Mouse (Mus musculus) kidney, embryonic 15.5 days (tissue): ENCODE measurements at regions not wholly inside any gene's neighbourhood (a gene's known extent, or its start where the extent isn't known, plus 50 kb on each side); places are given as distances from the start of the nearest gene placed in this dataset.

Experiments
- ATAC-seq: fragments of 200-750 bp; cut with Nextera tagmentation; replicated peaks from 2 replicates; pipeline ENCODE4 v1.8.0; 2017; ENCODE audit warnings: moderate TSS enrichment; ENCODE audit not compliant: low FRiP score
- H3K27ac ChIP-seq: fragments of 300-500 bp; sonication (generic); 2 replicates; pipeline ENCODE4 v1.5.1; 2015; ENCODE audit warnings: mild to moderate bottlenecking, inconsistent platforms
- H3K27me3 ChIP-seq: fragments of 300-500 bp; sonication (generic); 2 replicates; pipeline ENCODE4 v1.6.1; 2015; ENCODE audit warnings: inconsistent platforms
- H3K36me3 ChIP-seq: fragments of 300-500 bp; sonication (generic); 2 replicates; pipeline ENCODE4 v1.6.1; 2015; ENCODE audit warnings: inconsistent platforms
- H3K4me1 ChIP-seq: fragments of 300-500 bp; sonication (generic); 2 replicates; pipeline ENCODE4 v1.6.1; 2015; ENCODE audit warnings: inconsistent platforms
- H3K4me2 ChIP-seq: fragments of 300-500 bp; sonication (generic); 2 replicates; pipeline ENCODE4 v1.6.1; 2015; ENCODE audit warnings: moderate library complexity, mild to moderate bottlenecking, inconsistent platforms
- H3K4me3 ChIP-seq: fragments of 300-500 bp; sonication (generic); replicated peaks from 2 replicates; pipeline ENCODE4 v1.5.1; 2015; ENCODE audit warnings: mild to moderate bottlenecking, inconsistent platforms
- H3K9ac ChIP-seq: fragments of 300-500 bp; sonication (generic); 2 replicates; pipeline ENCODE4 v1.6.1; 2015; ENCODE audit warnings: mild to moderate bottlenecking, inconsistent platforms
- H3K9me3 ChIP-seq: fragments of 300-500 bp; sonication (generic); replicated peaks from 2 replicates; pipeline ENCODE4 v1.6.1; 2016; ENCODE audit warnings: inconsistent platforms
- WGBS: fragments of 180-500 bp; shearing (Covaris S2); methylation state at CpG from one replicate; pipeline ENCODE4 v1.1.7; 2015; ENCODE audit warnings: mixed read lengths; 5-methylcytosine and 5-hydroxymethylcytosine counted together

DNA sequence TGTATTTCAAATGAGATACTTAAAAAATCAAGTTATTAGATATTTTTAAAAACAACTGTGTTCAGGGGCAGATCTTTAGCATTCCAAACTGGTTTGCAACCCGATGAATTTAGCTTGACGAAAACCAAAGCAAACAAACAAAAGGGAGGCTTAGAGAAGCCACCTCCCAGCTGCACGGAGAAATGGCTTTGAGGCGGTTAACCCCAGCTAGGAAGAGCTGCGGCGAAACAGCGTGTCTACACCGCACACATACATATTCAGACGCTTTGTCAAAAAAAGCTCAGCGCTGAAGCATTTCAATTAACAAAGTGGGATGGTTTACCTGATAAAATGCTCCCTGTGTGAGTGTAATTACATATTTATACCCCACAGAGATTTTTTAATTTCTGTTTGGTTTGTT is 123.0 kb upstream of the Ap5m1 start:
- ATAC-seq, result no peak
- H3K4me1 ChIP-seq, result no peaks in the 10 kb centered on the region
- no peaks in the 10 kb centered on the region for H3K27me3 ChIP-seq
- no peak overlapping the region for H3K27ac ChIP-seq
- no peaks in the 10 kb centered on the region for H3K9me3 ChIP-seq
- no peak overlapping the region for H3K4me3 ChIP-seq
- H3K36me3 ChIP-seq, result no peaks in the 10 kb centered on the region
- 73% methylated on average over 10 of the region's 10 CpGs for WGBS
- H3K4me2 ChIP-seq, result no peak overlapping the region
- no peak overlapping the region for H3K9ac ChIP-seq

DNA sequence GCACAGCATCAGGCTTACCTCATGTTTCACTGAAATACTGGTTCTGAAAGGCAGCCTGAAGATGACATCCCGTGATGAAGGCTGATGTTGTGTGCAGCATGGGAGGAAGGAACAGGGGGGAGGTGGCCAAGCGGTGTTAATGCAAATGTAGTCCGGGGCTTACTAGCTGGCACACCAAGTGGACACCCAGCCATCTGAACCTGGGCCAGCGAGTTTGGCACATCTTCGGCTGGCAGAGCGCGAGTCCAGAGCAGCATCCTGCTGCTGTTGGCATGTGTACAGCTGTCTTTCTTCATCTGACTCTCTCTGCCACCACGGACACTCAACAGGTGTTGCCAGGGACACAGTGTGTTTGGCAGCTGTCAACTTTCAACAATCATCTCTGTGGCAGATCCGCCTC is 135.0 kb upstream of the Ap5m1 start:
- Histone ChIP-seq H3K4me1 (no peaks in the 10 kb centered on the region), H3K9ac (no peak overlapping the region), H3K27ac (no peak overlapping the region), H3K9me3 (no peaks in the 10 kb centered on the region), H3K4me2 (no peak overlapping the region), H3K36me3 (no peaks in the 10 kb centered on the region), H3K27me3 (no peaks in the 10 kb centered on the region), H3K4me3 (no peak overlapping the region)
- ATAC-seq, result no peak
- WGBS, result 84% methylated on average over 9 of the region's 9 CpGs

DNA sequence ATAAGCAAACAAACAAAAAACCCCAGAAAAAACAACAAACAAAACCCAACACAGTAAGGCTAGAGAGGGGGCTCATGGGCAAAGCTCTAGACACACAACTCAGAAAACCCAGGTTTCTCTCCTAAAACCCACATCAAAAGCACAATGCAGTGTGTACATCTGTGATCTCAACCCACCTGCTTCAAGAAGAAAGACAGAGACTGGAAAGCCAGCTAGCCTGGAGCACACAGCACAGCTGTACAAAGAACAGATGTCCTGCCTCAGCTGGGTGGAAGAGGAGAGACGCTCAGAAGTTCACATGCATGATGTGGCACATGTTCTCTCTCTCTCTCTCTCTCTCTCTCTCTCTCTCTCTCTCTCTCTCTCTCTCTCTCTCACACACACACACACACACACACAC is 140.0 kb upstream of the Ap5m1 start:
- no peak overlapping the region for H3K27ac ChIP-seq
- H3K27me3 ChIP-seq, result no peaks in the 10 kb centered on the region
- no peak for ATAC-seq
- H3K4me1 ChIP-seq, result no peaks in the 10 kb centered on the region
- no peak overlapping the region for H3K4me3 ChIP-seq
- no peak overlapping the region for H3K9ac ChIP-seq
- WGBS, result 53% methylated on average over 1 of the region's 1 CpGs
- no peak overlapping the region for H3K4me2 ChIP-seq
- H3K36me3 ChIP-seq, result no peaks in the 10 kb centered on the region
- H3K9me3 ChIP-seq, result no peaks in the 10 kb centered on the region

DNA sequence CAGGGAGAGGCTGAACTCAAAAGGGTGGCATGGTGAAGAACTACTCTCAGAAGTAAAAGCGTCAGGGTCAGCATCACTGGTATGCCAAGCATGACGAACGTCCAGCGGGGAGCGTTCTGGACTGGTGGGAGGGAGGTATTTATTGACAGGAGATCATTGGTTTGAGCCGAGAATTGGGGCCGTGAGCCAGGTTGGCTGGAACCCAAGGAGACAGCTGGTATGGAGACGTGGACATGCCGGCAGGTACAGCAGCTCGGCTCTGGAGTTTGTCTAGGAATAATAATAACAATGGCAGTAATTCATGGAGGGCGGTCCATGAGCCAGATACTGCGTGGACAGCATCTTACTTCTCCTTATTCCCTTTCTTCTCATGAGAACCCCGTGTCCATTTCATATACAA is 156.5 kb upstream of the Ap5m1 start:
- Histone ChIP-seq H3K4me3 (no peak overlapping the region), H3K9ac (no peak overlapping the region), H3K36me3 (no peaks in the 10 kb centered on the region), H3K9me3 (no peaks in the 10 kb centered on the region), H3K27me3 (no peaks in the 10 kb centered on the region), H3K4me2 (no peak overlapping the region), H3K27ac (no peak overlapping the region), H3K4me1 (no peaks in the 10 kb centered on the region)
- ATAC-seq, result no peak
- 63% methylated on average over 13 of the region's 13 CpGs for WGBS

- H3K27me3 ChIP-seq, result no peaks in the 10 kb centered on the region
- H3K4me3 ChIP-seq, result no peak overlapping the region
- 75% methylated on average over 14 of the region's 14 CpGs for WGBS
- H3K4me1 ChIP-seq, result no peaks in the 10 kb centered on the region
- no peaks in the 10 kb centered on the region for H3K36me3 ChIP-seq
- no peak for ATAC-seq
- H3K9me3 ChIP-seq, result no peaks in the 10 kb centered on the region
- H3K27ac ChIP-seq, result no peak overlapping the region
- no peak overlapping the region for H3K9ac ChIP-seq
- no peak overlapping the region for H3K4me2 ChIP-seq
These were observed 157.8 kb upstream of the Ap5m1 start for GRCm38 (mm10) chr14:48907991-48908698.

DNA sequence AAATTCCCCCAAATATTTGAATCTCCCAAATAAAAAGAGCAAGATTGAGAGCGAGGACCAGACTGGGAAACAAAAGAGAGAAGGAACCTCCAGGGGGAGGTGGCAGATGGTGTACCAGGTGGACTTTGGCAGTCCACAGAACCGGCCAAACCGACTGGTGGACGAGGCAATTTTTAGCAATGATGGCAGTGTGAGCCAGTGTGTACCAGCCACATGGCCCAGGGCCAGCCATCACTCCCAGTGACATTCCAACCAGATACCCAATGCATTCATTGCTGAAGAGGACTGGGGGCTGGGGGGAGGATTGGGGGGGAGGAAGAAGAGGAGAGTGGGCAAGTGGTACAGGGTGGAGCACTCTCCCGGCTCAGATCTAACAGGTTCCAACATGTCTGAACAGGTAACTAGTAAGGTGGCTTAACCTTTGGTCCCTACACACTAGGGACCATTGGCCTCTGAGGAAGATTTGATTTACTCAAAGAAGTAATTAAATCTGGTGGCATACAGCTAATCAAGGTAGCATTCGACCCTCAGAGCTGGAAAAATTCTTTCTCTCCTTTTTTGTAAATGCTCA is 158.4 kb upstream of the Ap5m1 start:
- H3K4me1 ChIP-seq, result no peaks in the 10 kb centered on the region
- H3K27me3 ChIP-seq, result no peaks in the 10 kb centered on the region
- H3K4me3 ChIP-seq, result no peak overlapping the region
- no peak overlapping the region for H3K4me2 ChIP-seq
- H3K36me3 ChIP-seq, result no peaks in the 10 kb centered on the region
- WGBS, result 81% methylated on average over 6 of the region's 6 CpGs
- peak; percentile 33; the same call in 1 of the 2 replicates for ATAC-seq
- no peak overlapping the region for H3K27ac ChIP-seq
- H3K9ac ChIP-seq, result no peak overlapping the region
- no peaks in the 10 kb centered on the region for H3K9me3 ChIP-seq

- 95% methylated on average over 1 of the region's 1 CpGs for WGBS
- H3K9me3 ChIP-seq, result no peaks in the 10 kb centered on the region
- no peaks in the 10 kb centered on the region for H3K4me1 ChIP-seq
- no peak overlapping the region for H3K9ac ChIP-seq
- ATAC-seq, result no peak
- H3K27me3 ChIP-seq, result no peaks in the 10 kb centered on the region
- H3K4me3 ChIP-seq, result no peak overlapping the region
- no peak overlapping the region for H3K4me2 ChIP-seq
- no peaks in the 10 kb centered on the region for H3K36me3 ChIP-seq
- no peak overlapping the region for H3K27ac ChIP-seq
These were observed 158.9 kb upstream of the Ap5m1 start for GRCm38 (mm10) chr14:48906956-48907355.

DNA sequence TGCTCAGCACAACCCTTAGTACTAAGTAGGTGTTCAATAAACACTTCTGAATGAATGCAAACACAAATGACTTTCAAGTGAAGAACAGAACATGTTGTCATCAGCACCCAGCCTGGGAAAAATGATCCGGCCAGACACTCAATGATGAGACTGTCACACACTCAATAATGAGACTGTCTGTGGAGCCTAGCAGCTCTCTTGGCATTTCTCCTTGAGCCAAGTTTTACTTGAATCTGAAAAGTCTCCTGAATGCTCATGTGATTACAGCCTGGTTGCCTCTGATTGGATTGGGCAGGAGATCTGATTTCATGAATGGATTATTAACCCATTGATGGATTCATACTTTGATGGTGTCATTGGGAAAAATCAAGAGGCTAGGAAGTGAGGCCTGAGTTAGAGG is 161.3 kb upstream of the Ap5m1 start:
- no peaks in the 10 kb centered on the region for H3K9me3 ChIP-seq
- no peak overlapping the region for H3K9ac ChIP-seq
- WGBS, result 83% methylated on average over 1 of the region's 1 CpGs
- no peaks in the 10 kb centered on the region for H3K27me3 ChIP-seq
- no peak overlapping the region for H3K4me3 ChIP-seq
- no peak for ATAC-seq
- H3K4me2 ChIP-seq, result no peak overlapping the region
- H3K27ac ChIP-seq, result no peak overlapping the region
- no peaks in the 10 kb centered on the region for H3K36me3 ChIP-seq
- H3K4me1 ChIP-seq, result no peaks in the 10 kb centered on the region

DNA sequence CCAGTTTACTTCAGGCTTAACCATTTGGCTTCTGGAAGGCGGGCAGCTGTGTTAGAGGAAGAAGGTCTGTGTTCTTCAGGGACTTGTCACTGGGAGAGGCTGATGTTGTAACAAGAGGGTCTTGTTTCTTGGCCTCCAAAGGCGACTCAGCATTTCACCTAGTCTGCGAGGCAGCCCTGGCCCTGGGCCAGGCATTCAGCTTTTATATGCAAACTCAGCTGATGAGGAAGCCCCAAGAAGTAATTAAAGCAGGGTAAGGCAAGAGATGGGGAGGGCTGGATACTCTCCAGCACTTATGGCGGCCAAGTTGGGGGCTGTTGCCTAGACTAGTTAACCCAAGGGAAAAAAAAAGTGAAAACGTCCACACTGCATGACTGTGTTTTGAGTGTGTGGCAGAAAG is 162.4 kb upstream of the Ap5m1 start:
- no peaks in the 10 kb centered on the region for H3K9me3 ChIP-seq
- no peak overlapping the region for H3K27ac ChIP-seq
- no peak overlapping the region for H3K4me3 ChIP-seq
- no peaks in the 10 kb centered on the region for H3K36me3 ChIP-seq
- no peaks in the 10 kb centered on the region for H3K27me3 ChIP-seq
- no peak for ATAC-seq
- no peak overlapping the region for H3K9ac ChIP-seq
- WGBS, result 38% methylated on average over 5 of the region's 5 CpGs
- H3K4me1 ChIP-seq, result no peaks in the 10 kb centered on the region
- H3K4me2 ChIP-seq, result no peak overlapping the region

- H3K4me1 ChIP-seq, result no peaks in the 10 kb centered on the region
- 94% methylated on average over 1 of the region's 1 CpGs for WGBS
- H3K27ac ChIP-seq, result no peak overlapping the region
- H3K4me3 ChIP-seq, result no peak overlapping the region
- H3K9ac ChIP-seq, result no peak overlapping the region
- no peaks in the 10 kb centered on the region for H3K9me3 ChIP-seq
- ATAC-seq, result no peak
- H3K36me3 ChIP-seq, result no peaks in the 10 kb centered on the region
- H3K4me2 ChIP-seq, result no peak overlapping the region
- H3K27me3 ChIP-seq, result peaks cover 16% of the 10 kb centered on the region; the same call in 1 of the 2 replicates
These were observed 165.7 kb upstream of the Ap5m1 start for GRCm38 (mm10) chr14:48900201-48900600.

DNA sequence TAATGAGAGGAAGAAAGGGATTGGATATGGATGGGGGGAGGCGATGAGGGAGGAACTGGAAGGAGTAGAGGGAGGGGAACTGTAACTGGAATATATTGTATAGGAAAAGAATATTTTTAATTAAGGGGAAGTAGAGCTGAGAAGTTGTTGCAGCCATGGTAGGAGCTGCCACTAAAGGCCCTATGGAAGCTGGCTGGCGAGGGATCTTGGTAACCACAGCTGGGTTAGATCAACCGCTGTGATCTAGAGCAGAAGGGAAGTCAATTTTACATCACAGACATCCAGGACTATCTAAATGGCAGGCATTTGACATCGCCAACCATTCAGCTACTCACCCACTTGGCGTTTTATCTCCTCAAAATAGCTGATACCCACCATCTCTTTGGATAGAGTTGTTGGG is 168.8 kb upstream of the Ap5m1 start:
- 91% methylated on average over 5 of the region's 5 CpGs for WGBS
- no peaks in the 10 kb centered on the region for H3K9me3 ChIP-seq

GRCm38 (mm10) chr14:48896235-48896634 is 169.7 kb upstream of the Ap5m1 start:
- Histone ChIP-seq H3K36me3 (no peaks in the 10 kb centered on the region), H3K4me3 (no peak overlapping the region), H3K9ac (no peak overlapping the region), H3K27ac (no peak overlapping the region), H3K9me3 (no peaks in the 10 kb centered on the region), H3K4me2 (no peak overlapping the region), H3K4me1 (no peaks in the 10 kb centered on the region), H3K27me3 (peaks cover 47% of the 10 kb centered on the region)
- 92% methylated on average over 7 of the region's 7 CpGs for WGBS
- ATAC-seq, result no peak

More for the DNA sequence above, 168.8 kb upstream of the Ap5m1 start:
- no peak overlapping the region for H3K27ac ChIP-seq
- H3K36me3 ChIP-seq, result no peaks in the 10 kb centered on the region
- H3K4me3 ChIP-seq, result no peak overlapping the region
- no peak for ATAC-seq
- H3K9ac ChIP-seq, result no peak overlapping the region
- no peaks in the 10 kb centered on the region for H3K4me1 ChIP-seq
- no peak overlapping the region for H3K4me2 ChIP-seq
- peaks cover 38% of the 10 kb centered on the region for H3K27me3 ChIP-seq

- Histone ChIP-seq H3K4me1 (no peaks in the 10 kb centered on the region), H3K27me3 (peaks cover 86% of the 10 kb centered on the region), H3K4me3 (no peak overlapping the region), H3K9ac (no peak overlapping the region), H3K9me3 (no peaks in the 10 kb centered on the region), H3K4me2 (no peak overlapping the region), H3K27ac (no peak overlapping the region), H3K36me3 (no peaks in the 10 kb centered on the region)
- 70% methylated on average over 9 of the region's 9 CpGs for WGBS
- no peak for ATAC-seq
These were observed 174.7 kb upstream of the Ap5m1 start for GRCm38 (mm10) chr14:48891216-48891615.
